Mouse (Mus musculus) heart, embryonic 13.5 days (tissue): ENCODE results near the gene St6galnac3. TPM values are rescaled to one million over a fixed set of nuclear protein-coding genes. Genes with fewer than 3 reads are reported as not detected.

ENCODE experiments used
- ATAC-seq: fragments of 200-750 bp; cut with Nextera tagmentation; 2 replicates; pipeline ENCODE4 v1.8.0; 2017; ENCODE audit warnings: moderate TSS enrichment; ENCODE audit not compliant: insufficient number of reproducible peaks, low FRiP score, low TSS enrichment; ENCODE audit errors: extremely low read depth
- H3K27ac ChIP-seq: fragments of 300-500 bp; sonication (generic); replicated peaks from 2 replicates; pipeline ENCODE4 v1.5.1; 2015; ENCODE audit warnings: moderate library complexity, mild to moderate bottlenecking, inconsistent platforms
- H3K27me3 ChIP-seq: fragments of 300-500 bp; sonication (generic); replicated peaks from 2 replicates; pipeline ENCODE4 v1.6.1; 2015; ENCODE audit warnings: mild to moderate bottlenecking, inconsistent platforms
- H3K36me3 ChIP-seq: fragments of 300-500 bp; sonication (generic); 2 replicates; pipeline ENCODE4 v1.6.1; 2015; ENCODE audit warnings: mild to moderate bottlenecking, inconsistent platforms
- H3K4me1 ChIP-seq: fragments of 300-500 bp; sonication (generic); 2 replicates; pipeline ENCODE4 v1.6.1; 2015; ENCODE audit warnings: inconsistent platforms
- H3K4me2 ChIP-seq: fragments of 300-500 bp; sonication (generic); 2 replicates; pipeline ENCODE4 v1.6.1; 2015; ENCODE audit warnings: inconsistent platforms, mild to moderate bottlenecking, moderate library complexity
- H3K4me3 ChIP-seq: fragments of 300-500 bp; sonication (generic); 2 replicates; pipeline ENCODE4 v1.5.1; 2015; ENCODE audit warnings: moderate library complexity, mild to moderate bottlenecking, inconsistent platforms
- H3K9ac ChIP-seq: fragments of 300-500 bp; sonication (generic); 2 replicates; pipeline ENCODE4 v1.6.1; 2015; ENCODE audit warnings: inconsistent platforms, mild to moderate bottlenecking, moderate library complexity
- H3K9me3 ChIP-seq: fragments of 300-500 bp; sonication (generic); 2 replicates; pipeline ENCODE4 v1.6.1; 2016; ENCODE audit warnings: inconsistent platforms
- WGBS: fragments of 180-500 bp; shearing (Covaris S2); methylation state at CpG from one replicate; pipeline ENCODE4 v1.1.7; 2015; ENCODE audit warnings: mixed read lengths; 5-methylcytosine and 5-hydroxymethylcytosine counted together
- microRNA-seq: library from miRNA; unstranded; fragments of <30 nt; microRNA quantifications from one replicate; pipeline ENCODE4, GENCODE M21; 2016
- polyA plus RNA-seq: library from polyadenylated mRNA; unstranded; fragments of >200 nt; fragmentation: Nextera tagmentation; extraction: Ambion mirVana; gene quantifications from 2 replicates; pipeline ENCODE4 v1.2.1, GENCODE M21; 2015

St6galnac3 gene
- polyA plus RNA-seq, 1 experiment from 2014 or later, result 21.7 TPM

DNA sequence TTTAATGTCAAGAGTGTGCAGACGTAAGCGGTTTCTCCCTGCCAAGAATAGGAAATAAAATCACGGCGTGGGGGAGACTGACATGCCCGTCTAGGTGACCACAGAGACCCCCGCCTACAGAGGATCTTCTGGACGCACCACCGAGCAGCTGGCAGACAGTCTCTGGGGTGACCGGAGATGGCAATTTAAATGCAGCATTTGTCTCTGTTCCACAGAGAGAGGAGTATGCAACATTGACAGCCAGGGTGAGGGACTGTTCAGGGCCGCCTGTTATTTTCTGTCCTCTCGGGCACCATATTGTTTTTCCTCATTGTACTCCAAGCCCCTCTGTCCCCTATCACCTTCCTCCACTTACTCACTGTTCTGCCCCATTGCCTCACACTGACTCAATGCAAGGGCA is 555.2 kb downstream of the St6galnac3 start:
- no peak for ATAC-seq
- WGBS, result 82% methylated on average over 11 of the region's 11 CpGs
- no peak overlapping the region for H3K4me2 ChIP-seq

DNA sequence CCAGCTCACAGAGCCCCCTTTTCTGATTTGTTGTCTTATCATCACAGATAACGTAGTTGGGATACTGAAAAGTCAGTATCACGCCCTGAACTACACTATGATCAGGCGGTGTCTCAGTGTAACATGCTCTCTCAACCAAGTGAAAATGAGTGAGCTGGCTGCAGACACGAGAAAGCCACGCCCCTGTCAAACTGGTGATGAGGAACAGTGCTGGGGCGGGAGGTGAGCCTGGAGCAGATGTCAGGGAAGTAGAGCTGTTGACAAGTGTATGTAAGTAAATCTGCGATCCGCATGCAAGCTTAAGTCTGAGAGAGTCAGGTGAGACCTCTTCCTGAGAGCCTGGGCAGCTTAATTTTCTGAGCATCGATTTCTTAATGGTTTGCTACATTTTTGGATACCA is 563.3 kb downstream of the St6galnac3 start:
- peaks cover 9% of the 10 kb centered on the region for H3K4me1 ChIP-seq
- H3K4me3 ChIP-seq, result no peak overlapping the region
- no peak overlapping the region for H3K9ac ChIP-seq
- H3K9me3 ChIP-seq, result no peaks in the 10 kb centered on the region
- no peak overlapping the region for H3K4me2 ChIP-seq
- ATAC-seq, result no peak
- WGBS, result 15% methylated on average over 9 of the region's 9 CpGs
- H3K36me3 ChIP-seq, result no peaks in the 10 kb centered on the region
- H3K27ac ChIP-seq, result no peak overlapping the region
- H3K27me3 ChIP-seq, result no peaks in the 10 kb centered on the region

More for the DNA sequence above, 555.2 kb downstream of the St6galnac3 start:
- H3K27ac ChIP-seq, result no peak overlapping the region
- no peaks in the 10 kb centered on the region for H3K27me3 ChIP-seq
- no peaks in the 10 kb centered on the region for H3K4me1 ChIP-seq
- H3K9me3 ChIP-seq, result no peaks in the 10 kb centered on the region
- no peaks in the 10 kb centered on the region for H3K36me3 ChIP-seq
- H3K4me3 ChIP-seq, result no peak overlapping the region
- no peak overlapping the region for H3K9ac ChIP-seq

DNA sequence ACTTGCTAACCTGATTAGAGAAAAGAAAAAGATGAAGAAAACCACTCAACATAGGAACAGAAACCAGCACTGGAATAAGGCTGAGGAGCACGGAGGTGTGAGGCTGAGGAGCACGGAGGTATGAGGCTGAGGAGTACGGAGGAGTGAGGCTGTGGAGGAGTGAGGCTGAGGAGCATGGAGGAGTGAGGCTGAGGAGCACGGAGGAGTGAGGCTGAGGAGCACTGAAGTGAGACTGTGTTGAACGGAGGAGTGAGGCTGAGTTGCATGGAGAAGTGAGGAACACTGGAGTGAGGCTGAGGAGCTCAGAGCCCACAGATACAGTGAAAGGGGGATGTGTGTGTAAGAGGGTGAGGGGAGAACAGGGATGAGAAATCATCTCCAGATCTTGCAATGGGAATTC is 564.3 kb downstream of the St6galnac3 start:
- H3K27me3 ChIP-seq, result no peaks in the 10 kb centered on the region
- no peak overlapping the region for H3K9ac ChIP-seq
- no peaks in the 10 kb centered on the region for H3K36me3 ChIP-seq
- no peak overlapping the region for H3K4me2 ChIP-seq
- WGBS, result 72% methylated on average over 5 of the region's 5 CpGs
- peaks cover 9% of the 10 kb centered on the region for H3K4me1 ChIP-seq
- no peak overlapping the region for H3K4me3 ChIP-seq
- H3K27ac ChIP-seq, result no peak overlapping the region
- H3K9me3 ChIP-seq, result no peaks in the 10 kb centered on the region
- no peak for ATAC-seq

DNA sequence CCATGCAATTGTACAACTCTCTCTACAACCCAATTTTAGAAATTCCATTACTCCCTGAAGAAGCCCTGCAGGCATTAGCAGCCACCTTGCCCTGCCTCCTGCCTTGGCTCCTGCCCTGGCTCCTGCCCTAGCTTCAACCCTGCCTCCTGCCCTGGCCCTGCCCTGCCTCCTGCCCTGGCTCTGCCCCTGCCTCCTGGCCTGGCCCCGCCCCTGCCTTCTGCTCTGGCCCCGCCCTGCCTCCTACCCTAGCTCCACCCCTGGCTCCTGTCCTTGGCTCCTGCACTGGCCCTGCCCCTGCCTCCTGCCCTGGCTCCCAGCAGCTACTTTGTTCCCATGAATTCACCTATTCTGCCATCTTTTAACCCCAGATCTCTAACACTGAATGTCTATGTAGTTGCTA is 576.1 kb downstream of the St6galnac3 start:
- ATAC-seq, result no peak

More for the DNA sequence above, 576.1 kb downstream of the St6galnac3 start:
- no peak overlapping the region for H3K9ac ChIP-seq
- no peaks in the 10 kb centered on the region for H3K4me1 ChIP-seq
- no peak overlapping the region for H3K27ac ChIP-seq
- H3K9me3 ChIP-seq, result no peaks in the 10 kb centered on the region
- WGBS, result 14% methylated on average over 2 of the region's 2 CpGs
- H3K36me3 ChIP-seq, result no peaks in the 10 kb centered on the region
- H3K4me2 ChIP-seq, result no peak overlapping the region
- no peaks in the 10 kb centered on the region for H3K27me3 ChIP-seq
- H3K4me3 ChIP-seq, result no peak overlapping the region

Small RNA genes within 50 kb of the gene (microRNA-seq; reads per million reads assigned to microRNA genes)
- not detected for gene Gm27405

Other genes starting within 250 kb of the St6galnac3 start
- 0.23 and 0.37 TPM in 2 replicates for gene Asb17, start 119.0 kb upstream of the St6galnac3 start, polyA plus RNA-seq
- 0.10 and 0.12 TPM in 2 replicates for gene Msh4, start 181.0 kb upstream of the St6galnac3 start, polyA plus RNA-seq
- gene Rabggtb, start 187.8 kb upstream of the St6galnac3 start, polyA plus RNA-seq, result 50.3 and 55.1 TPM in 2 replicates
- 179 and 194 TPM in 2 replicates for gene Acadm, start 219.5 kb upstream of the St6galnac3 start, polyA plus RNA-seq
- 0.76 and 0.78 TPM in 2 replicates for gene Slc44a5, start 248.3 kb upstream of the St6galnac3 start, polyA plus RNA-seq